Mouse (Mus musculus) liver, embryonic 16.5 days (tissue): ENCODE measurements around the gene Znhit6. TPM values are rescaled to one million over a fixed set of nuclear protein-coding genes. Genes with fewer than 3 reads are reported as not detected.

Source experiments
- ATAC-seq: fragments of 200-750 bp; cut with Nextera tagmentation; 2 replicates; pipeline ENCODE4 v1.8.0; 2017; ENCODE audit warnings: low read depth, mild to moderate bottlenecking, moderate number of reproducible peaks, moderate library complexity
- H3K27ac ChIP-seq: fragments of 300-500 bp; sonication (generic); 2 replicates; pipeline ENCODE4 v1.5.1; 2014; ENCODE audit warnings: mild to moderate bottlenecking, low read length
- H3K27me3 ChIP-seq: fragments of 300-500 bp; sonication (generic); 2 replicates; pipeline ENCODE4 v1.6.1; 2014; ENCODE audit warnings: low read depth, low read length, mixed read lengths; ENCODE audit not compliant: control insufficient read depth, insufficient read depth
- H3K36me3 ChIP-seq: fragments of 300-500 bp; sonication (generic); 2 replicates; pipeline ENCODE4 v1.6.1; 2014; ENCODE audit warnings: mild to moderate bottlenecking; ENCODE audit not compliant: control insufficient read depth, insufficient read depth
- H3K4me1 ChIP-seq: fragments of 300-500 bp; sonication (generic); 2 replicates; pipeline ENCODE4 v1.6.1; 2014; ENCODE audit warnings: low read depth, low read length, mixed read lengths; ENCODE audit not compliant: control insufficient read depth
- H3K4me2 ChIP-seq: fragments of 300-500 bp; sonication (generic); 2 replicates; pipeline ENCODE4 v1.6.1; 2014; ENCODE audit warnings: low read depth, low read length, mixed read lengths
- H3K4me3 ChIP-seq: fragments of 300-500 bp; sonication (generic); 2 replicates; pipeline ENCODE4 v1.5.1; 2014; ENCODE audit warnings: low read depth, mild to moderate bottlenecking, low read length
- H3K9ac ChIP-seq: fragments of 300-500 bp; sonication (generic); 2 replicates; pipeline ENCODE4 v1.6.1; 2014; ENCODE audit warnings: low read depth, low read length
- H3K9me3 ChIP-seq: fragments of 300-500 bp; sonication (generic); replicated peaks from 2 replicates; pipeline ENCODE4 v1.6.1; 2016; ENCODE audit warnings: low read length; ENCODE audit not compliant: control insufficient read depth
- WGBS: fragments of 180-500 bp; shearing (Covaris S2); extraction: QIAGEN DNeasy Blood & Tissue Kit; methylation state at CpG from one replicate; pipeline ENCODE4 v1.1.7; 2014; ENCODE audit not compliant: insufficient replicate concordance; 5-methylcytosine and 5-hydroxymethylcytosine counted together
- polyA plus RNA-seq: library from polyadenylated mRNA; unstranded; fragments of >200 nt; fragmentation: Nextera tagmentation; extraction: Ambion mirVana; gene quantifications from 2 replicates; pipeline ENCODE4 v1.2.1, GENCODE M21; 2015

The Znhit6 gene
- polyA plus RNA-seq, 1 experiment from 2014 or later = 9.5 TPM

GRCm38 (mm10) chr3:145646666-145647065 is 70.7 kb downstream of the Znhit6 start:
- Histone ChIP-seq H3K27ac (no peak overlapping the region), H3K4me3 (no peak overlapping the region), H3K9me3 (no peaks in the 10 kb centered on the region), H3K9ac (no peak overlapping the region), H3K27me3 (peaks cover 35% of the 10 kb centered on the region), H3K4me2 (no peak overlapping the region), H3K4me1 (no peaks in the 10 kb centered on the region), H3K36me3 (no peaks in the 10 kb centered on the region)
- 66% methylated on average over 2 of the region's 2 CpGs for WGBS
- ATAC-seq = no peak

GRCm38 (mm10) chr3:145647416-145647815 is 71.4 kb downstream of the Znhit6 start:
- WGBS = 79% methylated on average over 18 of the region's 18 CpGs
- no peak overlapping the region for H3K4me2 ChIP-seq
- no peak overlapping the region for H3K4me3 ChIP-seq
- no peak overlapping the region for H3K27ac ChIP-seq
- no peaks in the 10 kb centered on the region for H3K4me1 ChIP-seq
- H3K9me3 ChIP-seq = no peaks in the 10 kb centered on the region
- H3K27me3 ChIP-seq = peaks cover 43% of the 10 kb centered on the region
- no peak for ATAC-seq
- H3K36me3 ChIP-seq = no peaks in the 10 kb centered on the region
- no peak overlapping the region for H3K9ac ChIP-seq

GRCm38 (mm10) chr3:145648097-145648931 is 72.3 kb downstream of the Znhit6 start:
- Histone ChIP-seq H3K4me1 (no peaks in the 10 kb centered on the region; the same call in 1 of the 2 replicates), H3K9ac (no peak overlapping the region), H3K4me3 (peak overlapping the region; percentile 58), H3K4me2 (peak overlapping the region; percentile 57), H3K27ac (no peak overlapping the region), H3K9me3 (no peaks in the 10 kb centered on the region), H3K27me3 (peaks cover 52% of the 10 kb centered on the region), H3K36me3 (no peaks in the 10 kb centered on the region)
- WGBS = 24% methylated on average over 26 of the region's 26 CpGs
- no peak for ATAC-seq

GRCm38 (mm10) chr3:145648991-145649851 is 73.2 kb downstream of the Znhit6 start:
- under 1% methylated on average over 49 of the region's 49 CpGs for WGBS
- no peaks in the 10 kb centered on the region for H3K36me3 ChIP-seq
- 0 out of 2 replicates have a peak, but pooled peaks have one; percentile 30 for ATAC-seq
- peak overlapping the region; percentile 36; the same call in 1 of the 2 replicates for H3K9ac ChIP-seq
- H3K4me3 ChIP-seq = peak overlapping the region; percentile 58
- no peaks in the 10 kb centered on the region; the same call in 1 of the 2 replicates for H3K4me1 ChIP-seq
- peak overlapping the region; percentile 57 for H3K4me2 ChIP-seq
- peaks cover 54% of the 10 kb centered on the region for H3K27me3 ChIP-seq
- no peaks in the 10 kb centered on the region for H3K9me3 ChIP-seq
- H3K27ac ChIP-seq = peak overlapping the region; percentile 40

- H3K9ac ChIP-seq = peak within 1 kb of the TSS; percentile 36; the same call in 1 of the 2 replicates
- H3K27ac ChIP-seq = peak within 1 kb of the TSS; percentile 40
- under 1% methylated on average over 27 of the region's 29 CpGs for WGBS
- peaks cover 54% of the 10 kb centered on the region for H3K27me3 ChIP-seq
- peak; percentile 55 for ATAC-seq
- peak within 1 kb of the TSS; percentile 57 for H3K4me2 ChIP-seq
- no peaks in the 10 kb centered on the region; the same call in 1 of the 2 replicates for H3K4me1 ChIP-seq
- no peaks in the 10 kb centered on the region for H3K36me3 ChIP-seq
- no peaks in the 10 kb centered on the region for H3K9me3 ChIP-seq
- peak within 1 kb of the TSS; percentile 58 for H3K4me3 ChIP-seq
Observed at GRCm38 (mm10) chr3:145649852-145650202, 73.8 kb downstream of the Znhit6 start, which contains the start of gene Ccn1. Gene Ccn1, minus strand, starts transcription at chr3:145649981.

- peaks cover 54% of the 10 kb centered on the region for H3K27me3 ChIP-seq
Observed at GRCm38 (mm10) chr3:145650298-145651011, 74.5 kb downstream of the Znhit6 start.

GRCm38 (mm10) chr3:145651029-145651977 is 75.3 kb downstream of the Znhit6 start:
- no peak overlapping the region for H3K9ac ChIP-seq
- peak overlapping the region; percentile 33 for H3K27ac ChIP-seq
- 12% methylated on average over 19 of the region's 19 CpGs for WGBS

More at GRCm38 (mm10) chr3:145650298-145651011, 74.5 kb downstream of the Znhit6 start:
- H3K4me3 ChIP-seq = peak overlapping the region; percentile 58
- WGBS = 2% methylated on average over 18 of the region's 18 CpGs
- H3K4me1 ChIP-seq = no peaks in the 10 kb centered on the region; the same call in 1 of the 2 replicates
- H3K27ac ChIP-seq = peak overlapping the region; percentile 33
- H3K36me3 ChIP-seq = no peaks in the 10 kb centered on the region
- no peak overlapping the region for H3K9ac ChIP-seq
- H3K9me3 ChIP-seq = no peaks in the 10 kb centered on the region
- H3K4me2 ChIP-seq = peak overlapping the region; percentile 57
- ATAC-seq = peak; percentile 32; the same call in 1 of the 2 replicates

More at GRCm38 (mm10) chr3:145651029-145651977, 75.3 kb downstream of the Znhit6 start:
- ATAC-seq = no peak
- H3K4me3 ChIP-seq = peak overlapping the region; percentile 58
- peaks cover 54% of the 10 kb centered on the region for H3K27me3 ChIP-seq
- H3K9me3 ChIP-seq = no peaks in the 10 kb centered on the region
- peak overlapping the region; percentile 57 for H3K4me2 ChIP-seq
- no peaks in the 10 kb centered on the region for H3K36me3 ChIP-seq
- no peaks in the 10 kb centered on the region; the same call in 1 of the 2 replicates for H3K4me1 ChIP-seq
